Mouse (Mus musculus): ENCODE measurements around the gene Zfp97. TPM values are rescaled to one million over a fixed set of nuclear protein-coding genes. Genes with fewer than 3 reads are reported as not detected.
"Not testable (repeated sequence)": the region's sequence is repeated elsewhere in the genome, so short reads cannot be mapped to it uniquely, and the experiment has no call there.

Gene Zfp97
- 1 to 10 TPM; 3.7 to 5.2 TPM for total RNA-seq (2021)
- long read RNA-seq, experiment 1, partial matches to known transcripts = 1 of 4 reads
- long read RNA-seq, experiment 1, other reads (novel, unspliced or antisense) = 2 of 4 reads
- long read RNA-seq, experiment 2, partial matches to known transcripts = 0 of 2 reads
- long read RNA-seq, experiment 2, other reads (novel, unspliced or antisense) = 1 of 2 reads

GRCm38 (mm10) chr17:17120830-17121502 lies at the start of gene Zfp97:
TSS of gene Zfp97 (plus strand) at chr17:17121415.
- not testable (repeated sequence) for DNase-seq (ENCODE audit: low spot score in 2 of 2)

- not testable (repeated sequence) for DNase-seq (ENCODE audit: low spot score in 2 of 2)
These were observed 57.7 kb downstream of the Zfp97 start for GRCm38 (mm10) chr17:17178757-17179413.

GRCm38 (mm10) chr17:17194761-17195160 lies 73.5 kb downstream of the Zfp97 start:
- DNase-seq (ENCODE audit: low spot score in 2 of 2) = not testable (repeated sequence)

- DNase-seq (ENCODE audit: low spot score in 2 of 2) = no peak
These were observed 74.0 kb downstream of the Zfp97 start for GRCm38 (mm10) chr17:17195178-17195577.

- not testable (repeated sequence) for DNase-seq (ENCODE audit: low spot score in 2 of 2)
These were observed 74.9 kb downstream of the Zfp97 start for GRCm38 (mm10) chr17:17196111-17196510.

Other genes with a start within 250 kb of the Zfp97 start
- gene Zfp960, start 57.3 kb upstream of the Zfp97 start, total RNA-seq (2021) = 1 to 10 TPM; 7.1 to 7.9 TPM